Mouse (Mus musculus): ENCODE results near the gene Htr1d.

The Htr1d gene

GRCm38 (mm10) chr4:136452792-136453191, 29.5 kb downstream of the Htr1d start:
- DNase-seq (ENCODE audit: low read depth): no peak

DNA sequence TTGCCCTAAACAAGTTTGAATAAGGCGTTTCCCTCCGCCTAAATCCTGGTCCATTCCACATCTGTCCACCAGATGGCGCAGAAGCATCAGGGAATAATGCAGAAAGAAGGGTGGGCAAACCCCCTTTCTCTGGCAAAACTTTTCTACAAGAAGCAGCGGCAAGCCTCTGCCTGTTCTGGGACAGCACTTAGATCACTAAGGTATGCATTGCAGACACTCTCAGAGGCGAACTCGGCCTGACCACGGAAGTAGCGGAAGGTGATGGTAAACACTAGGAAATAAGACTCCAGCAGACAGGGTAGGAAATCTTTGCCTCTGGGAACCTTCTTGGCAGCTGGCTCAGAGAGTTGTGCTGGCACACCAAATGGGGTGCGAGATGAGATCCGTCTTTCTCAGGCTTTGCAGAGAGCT, 31.5 kb downstream of the Htr1d start:
- DNase-seq (ENCODE audit: low read depth): no peak

DNA sequence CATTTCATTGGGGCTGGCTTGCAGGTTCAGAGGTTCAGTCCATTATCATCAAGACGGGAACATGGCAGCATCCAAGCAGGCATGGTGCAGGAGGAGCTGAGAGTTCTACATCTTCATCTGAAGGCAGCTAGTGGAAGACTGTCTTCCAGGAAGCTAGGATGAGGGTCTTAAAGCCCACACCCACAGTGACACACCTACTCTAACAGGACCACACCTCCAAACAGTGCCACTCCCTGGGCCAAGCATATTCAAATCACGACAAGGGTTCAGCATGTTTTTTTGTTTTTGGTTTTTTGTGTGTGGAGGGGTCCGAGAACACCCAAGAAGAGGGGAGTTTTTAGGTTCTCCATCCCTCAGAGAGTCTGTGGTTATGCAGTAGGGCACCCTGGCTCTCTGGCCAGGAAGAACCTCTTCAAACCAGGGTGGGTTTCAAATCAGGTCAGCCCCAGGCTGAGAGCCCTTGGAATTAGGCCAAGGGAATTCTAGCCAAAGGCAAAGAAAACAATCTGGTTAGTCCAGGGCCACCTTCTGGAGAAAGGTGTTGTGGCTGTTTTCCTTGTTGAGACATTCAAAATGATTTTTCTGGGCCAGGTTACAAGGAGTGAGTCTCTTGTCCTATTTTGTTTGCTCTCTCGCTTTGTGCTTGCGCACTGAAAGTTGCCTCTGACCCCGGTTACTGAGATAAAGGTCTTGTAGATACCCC, 33.3 kb downstream of the Htr1d start:
- no peak for DNase-seq (ENCODE audit: low read depth)

- no peak for DNase-seq (ENCODE audit: low read depth)
Measured at GRCm38 (mm10) chr4:136458276-136458675, 35.0 kb downstream of the Htr1d start.

- no peak for DNase-seq (ENCODE audit: low read depth)
Measured at GRCm38 (mm10) chr4:136459210-136459609, 35.9 kb downstream of the Htr1d start.

GRCm38 (mm10) chr4:136461206-136461605, 37.9 kb downstream of the Htr1d start:
- no peak for DNase-seq (ENCODE audit: low read depth)

DNA sequence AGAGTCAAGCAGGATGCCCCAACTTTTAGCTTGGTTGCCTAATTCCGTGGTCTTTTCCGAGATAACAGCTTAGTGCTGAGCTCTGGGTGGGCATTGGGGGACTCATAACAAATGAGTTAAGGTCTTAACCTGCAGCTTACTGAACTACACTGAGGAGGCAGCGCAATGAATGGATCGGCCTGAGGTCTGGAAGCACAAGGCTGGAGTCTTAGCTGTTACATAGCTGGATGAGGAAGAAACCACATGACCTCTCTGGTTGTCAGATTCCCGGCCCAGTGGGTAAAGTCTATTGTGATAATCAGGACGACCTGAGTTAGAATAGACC, 38.4 kb downstream of the Htr1d start:
- no peak for DNase-seq (ENCODE audit: low read depth)

GRCm38 (mm10) chr4:136462086-136462838, 38.9 kb downstream of the Htr1d start, which contains the start of gene 6030445D17Rik:
6030445D17Rik (plus strand) TSS chr4:136462250.
- no peak for DNase-seq (ENCODE audit: low read depth)

DNA sequence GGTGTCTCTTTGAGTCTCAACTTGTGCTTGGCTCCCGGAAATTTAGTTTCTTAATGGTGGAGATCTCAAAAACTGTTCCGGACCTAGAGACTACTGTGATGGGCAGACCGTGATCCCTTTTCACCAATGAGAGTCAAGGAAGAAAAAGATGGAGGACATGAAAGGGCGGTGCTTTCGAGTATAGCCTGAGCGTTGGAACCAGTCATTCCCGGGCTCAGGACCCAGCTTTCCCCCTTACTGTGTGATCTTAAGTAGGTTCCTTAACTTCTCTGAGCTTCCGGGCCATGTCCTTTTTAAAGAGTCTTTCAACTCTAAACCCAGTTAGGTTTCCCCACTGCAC, 39.5 kb downstream of the Htr1d start:
- no peak for DNase-seq (ENCODE audit: low read depth)

DNA sequence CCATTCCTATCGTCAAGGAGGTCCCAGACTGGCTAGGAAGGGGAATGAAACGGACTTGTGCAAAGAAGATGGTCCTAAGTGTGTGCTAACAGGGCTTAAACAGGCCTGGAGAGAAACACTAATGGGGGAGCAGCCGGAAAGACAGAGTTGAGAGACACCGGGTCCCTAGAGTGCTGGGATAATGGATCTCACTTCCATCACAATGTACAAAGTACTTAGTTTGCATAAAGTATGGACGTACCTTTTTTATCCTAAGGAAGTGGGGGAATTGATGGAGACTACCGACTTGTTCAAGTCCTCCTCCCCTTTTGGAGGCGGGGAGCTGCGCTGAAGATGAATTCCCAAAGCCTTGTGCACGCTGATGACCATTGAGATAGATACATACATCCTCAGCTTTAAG, 40.1 kb downstream of the Htr1d start:
- no peak for DNase-seq (ENCODE audit: low read depth)

DNA sequence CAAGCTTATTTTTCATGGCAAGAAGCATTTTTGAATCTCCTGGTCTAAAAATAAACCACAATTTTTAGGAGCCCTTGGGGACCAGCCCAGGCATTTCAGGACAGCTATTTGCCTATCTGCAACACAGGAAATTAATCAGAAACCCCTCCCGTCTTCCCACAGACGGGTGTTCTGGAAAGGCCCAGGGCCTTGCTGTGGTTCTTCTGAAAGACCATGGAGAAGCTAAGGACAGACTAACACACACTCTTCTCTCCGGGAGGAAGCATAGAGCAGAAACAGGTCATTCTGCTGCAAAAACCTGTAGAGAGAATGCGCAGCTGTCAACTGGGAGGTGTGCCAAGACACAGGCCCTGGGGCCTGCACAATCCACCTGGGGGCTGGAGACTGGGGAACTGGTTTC, 42.9 kb downstream of the Htr1d start:
- DNase-seq (ENCODE audit: low read depth): no peak

- no peak for DNase-seq (ENCODE audit: low read depth)
Measured at GRCm38 (mm10) chr4:136468553-136469327, 45.4 kb downstream of the Htr1d start.

DNA sequence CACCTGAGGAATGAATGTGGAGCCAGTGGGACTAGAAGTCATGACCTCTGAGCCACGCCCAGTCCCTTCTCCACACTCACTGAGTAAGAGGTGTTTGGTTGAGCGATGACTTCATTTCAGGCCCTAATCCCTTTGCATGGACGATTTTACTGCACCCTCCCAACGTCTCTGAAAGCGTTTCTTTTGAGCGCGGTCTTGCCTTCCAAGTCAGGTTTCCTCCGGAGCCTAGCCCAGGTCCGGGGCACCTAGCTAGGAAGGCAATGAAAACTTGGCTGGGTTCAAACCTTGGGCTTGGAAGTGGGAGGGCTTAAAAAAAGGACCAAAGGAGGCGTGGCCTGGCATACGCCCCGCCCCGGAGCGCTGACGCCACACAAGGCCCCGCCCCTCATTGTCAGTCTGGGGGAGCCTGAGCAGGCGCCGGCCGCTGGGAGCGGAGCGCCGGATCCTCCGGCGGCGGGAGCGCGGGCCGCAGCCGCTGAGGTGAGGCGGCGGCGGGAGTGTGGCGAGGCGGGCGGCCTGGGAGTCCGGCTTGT, 46.1 kb downstream of the Htr1d start, which contains the start of gene Luzp1:
Gene Luzp1, plus strand, starts transcription at position 391 of the 533 bp plus-strand sequence.
- DNase-seq (ENCODE audit: low read depth): peak; percentile 80

DNA sequence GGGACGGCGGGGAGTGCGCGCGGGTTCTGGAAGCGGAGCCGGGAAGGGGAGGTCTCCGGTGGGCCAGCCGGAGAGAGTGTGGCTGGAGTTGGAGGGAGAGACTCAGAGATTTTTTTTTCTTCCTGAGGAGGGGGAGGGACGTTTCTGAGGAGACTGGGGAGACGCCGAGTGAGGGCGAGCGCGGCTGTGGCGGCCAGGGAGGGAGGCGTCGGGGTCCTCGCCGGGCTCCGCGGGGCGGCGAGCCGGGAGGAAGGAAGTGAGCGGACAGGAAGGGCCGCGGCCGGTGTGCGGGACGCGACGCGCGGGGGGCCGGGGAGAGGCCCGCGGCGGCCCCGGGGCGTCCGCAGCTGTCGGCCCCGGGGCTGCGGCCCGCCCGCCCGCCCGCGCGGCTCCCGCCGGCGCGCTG, 46.6 kb downstream of the Htr1d start:
- no peak for DNase-seq (ENCODE audit: low read depth)

- no peak for DNase-seq (ENCODE audit: low read depth)
Measured at GRCm38 (mm10) chr4:136470347-136471071, 47.2 kb downstream of the Htr1d start.

GRCm38 (mm10) chr4:136476692-136477091, 53.4 kb downstream of the Htr1d start:
- no peak for DNase-seq (ENCODE audit: low read depth)

GRCm38 (mm10) chr4:136486549-136486948, 63.2 kb downstream of the Htr1d start:
- DNase-seq (ENCODE audit: low read depth): no peak
